Mouse (Mus musculus): ENCODE data around the gene Pagr1a. TPM values are rescaled to one million over a fixed set of nuclear protein-coding genes. Genes with fewer than 3 reads are reported as not detected.

Gene Pagr1a
- polyA plus RNA-seq, 1 experiment from 2014 or later: 53.7 TPM

GRCm38 (mm10) chr7:127020031-127020430, 2.9 kb upstream of the Pagr1a start:
- Histone ChIP-seq H3K9me3 (no peaks in the 10 kb centered on the region), H3K9ac (peak overlapping the region; percentile 83), H3K36me3 (peaks cover 41% of the 10 kb centered on the region), H3K4me3 (peak overlapping the region; percentile 72), H3K27ac (peak overlapping the region; percentile 96), H3K27me3 (no peaks in the 10 kb centered on the region), H3K4me2 (peak overlapping the region; percentile 92), H3K4me1 (peaks cover 85% of the 10 kb centered on the region)
- WGBS: 47% methylated on average over 3 of the region's 3 CpGs
- no peak for ATAC-seq (ENCODE audit: insufficient number of reproducible peaks, insufficient read depth, low FRiP score, low TSS enrichment, low read depth)

- peak overlapping the region; percentile 96 for H3K27ac ChIP-seq
- H3K9ac ChIP-seq: peak overlapping the region; percentile 83
- peaks cover 41% of the 10 kb centered on the region for H3K36me3 ChIP-seq
- no peak for ATAC-seq (ENCODE audit: insufficient number of reproducible peaks, insufficient read depth, low FRiP score, low TSS enrichment, low read depth)
- peak overlapping the region; percentile 72 for H3K4me3 ChIP-seq
- no peaks in the 10 kb centered on the region for H3K9me3 ChIP-seq
- 61% methylated on average over 14 of the region's 14 CpGs for WGBS
- peak overlapping the region; percentile 92 for H3K4me2 ChIP-seq
- peaks cover 85% of the 10 kb centered on the region for H3K4me1 ChIP-seq
- H3K27me3 ChIP-seq: no peaks in the 10 kb centered on the region
Measured at GRCm38 (mm10) chr7:127019306-127019960, 2.3 kb upstream of the Pagr1a start.

DNA sequence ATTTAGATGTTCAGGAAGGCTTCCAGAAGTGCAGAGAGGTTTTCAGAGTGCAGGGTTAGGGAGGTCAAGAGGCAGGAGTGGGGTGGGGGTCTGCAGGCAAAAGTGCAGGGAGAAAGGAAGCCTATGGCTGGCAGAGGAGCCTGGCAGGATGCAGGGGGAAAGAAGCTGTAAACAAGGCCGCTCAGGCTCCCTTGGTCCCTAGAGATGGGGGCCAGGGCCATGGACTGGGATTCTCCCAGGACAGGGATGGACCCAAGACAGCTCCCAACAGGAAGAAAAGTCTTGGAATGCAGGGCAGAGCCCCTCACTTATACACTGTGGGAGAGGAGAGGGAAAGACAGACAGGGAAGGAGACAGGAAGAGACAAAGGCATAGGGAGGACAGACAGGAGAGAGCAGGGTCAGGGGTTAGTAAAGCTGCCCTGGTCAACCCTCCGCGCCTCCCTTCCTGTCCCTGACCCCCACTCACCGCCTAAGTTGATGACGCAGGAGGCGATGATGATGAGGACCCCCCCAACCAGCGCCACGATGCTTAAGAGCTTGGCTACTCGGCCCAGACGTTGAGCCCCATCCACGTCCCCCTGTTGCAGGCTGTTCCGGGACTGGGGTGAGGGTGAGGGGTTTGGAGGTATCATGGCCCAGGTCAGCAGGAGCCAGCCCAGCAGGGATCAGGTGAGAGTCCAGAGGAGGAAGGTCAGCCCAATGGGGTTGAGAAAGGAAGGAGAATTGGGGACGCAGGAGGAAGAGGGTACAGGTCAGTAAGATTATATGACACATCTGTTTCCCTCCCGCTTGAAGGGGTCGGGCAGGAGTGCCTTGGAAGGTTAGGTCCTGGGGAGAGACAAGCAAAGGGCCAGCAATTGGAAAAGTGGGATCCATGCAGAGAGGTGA, 1.5 kb upstream of the Pagr1a start:
- H3K4me1 ChIP-seq: peaks cover 82% of the 10 kb centered on the region
- WGBS: 68% methylated on average over 15 of the region's 15 CpGs
- peak overlapping the region; percentile 83 for H3K9ac ChIP-seq
- no peaks in the 10 kb centered on the region for H3K9me3 ChIP-seq
- H3K36me3 ChIP-seq: peaks cover 41% of the 10 kb centered on the region
- H3K27me3 ChIP-seq: no peaks in the 10 kb centered on the region
- no peak for ATAC-seq (ENCODE audit: insufficient number of reproducible peaks, insufficient read depth, low FRiP score, low TSS enrichment, low read depth)
- peak overlapping the region; percentile 92 for H3K4me2 ChIP-seq
- H3K27ac ChIP-seq: peak overlapping the region; percentile 96
- H3K4me3 ChIP-seq: peak overlapping the region; percentile 72

DNA sequence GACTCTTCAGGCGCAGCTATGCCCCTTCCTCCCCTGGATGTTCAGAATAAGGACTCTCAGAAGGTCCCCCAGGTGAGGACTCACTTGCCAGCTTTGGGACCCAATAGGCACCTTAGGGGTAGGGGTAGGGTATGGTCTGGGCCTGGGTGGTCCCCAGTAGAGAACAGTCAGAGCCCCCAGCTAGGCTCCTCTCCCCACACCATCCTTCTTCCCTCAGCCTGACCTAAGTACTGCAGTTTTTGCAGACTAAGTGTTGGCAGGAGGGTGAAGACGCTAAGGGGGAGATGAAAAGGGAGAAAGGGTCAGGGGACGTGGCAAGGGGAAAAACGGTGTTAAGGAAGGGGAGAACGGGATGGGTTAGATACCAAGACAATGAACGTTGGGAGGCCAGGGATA, 796 bp upstream of the Pagr1a start:
- peak overlapping the region; percentile 83 for H3K9ac ChIP-seq
- peak overlapping the region; percentile 72 for H3K4me3 ChIP-seq
- H3K4me2 ChIP-seq: peak overlapping the region; percentile 92
- no peaks in the 10 kb centered on the region for H3K9me3 ChIP-seq
- H3K27ac ChIP-seq: peak overlapping the region; percentile 96
- H3K4me1 ChIP-seq: peaks cover 75% of the 10 kb centered on the region
- ATAC-seq (ENCODE audit: insufficient number of reproducible peaks, insufficient read depth, low FRiP score, low TSS enrichment, low read depth): no peak
- peaks cover 41% of the 10 kb centered on the region for H3K36me3 ChIP-seq
- WGBS: 60% methylated on average over 6 of the region's 6 CpGs
- no peaks in the 10 kb centered on the region for H3K27me3 ChIP-seq

GRCm38 (mm10) chr7:127016486-127016938, 640 bp downstream of the Pagr1a start:
- Histone ChIP-seq H3K4me2 (peak overlapping the region; percentile 92), H3K27me3 (no peaks in the 10 kb centered on the region), H3K4me3 (peak overlapping the region; percentile 72), H3K9me3 (no peaks in the 10 kb centered on the region), H3K4me1 (peaks cover 61% of the 10 kb centered on the region), H3K27ac (peak overlapping the region; percentile 96), H3K9ac (peak overlapping the region; percentile 93), H3K36me3 (peaks cover 45% of the 10 kb centered on the region)
- ATAC-seq (ENCODE audit: insufficient number of reproducible peaks, insufficient read depth, low FRiP score, low TSS enrichment, low read depth): 0 out of 2 replicates have a peak, but pooled peaks have one; percentile 15
- under 1% methylated on average over 22 of the region's 22 CpGs for WGBS

DNA sequence TGATC, 869 bp downstream of the Pagr1a start, which contains the start of gene Pagr1b:
TSS of gene Pagr1b (minus strand) at position 4 of the 5 bp plus-strand sequence.
- peak within 1 kb of the TSS; percentile 96 for H3K27ac ChIP-seq
- peak within 1 kb of the TSS; percentile 72 for H3K4me3 ChIP-seq
- no peaks in the 10 kb centered on the region for H3K27me3 ChIP-seq
- H3K9ac ChIP-seq: peak within 1 kb of the TSS; percentile 93
- no peaks in the 10 kb centered on the region for H3K9me3 ChIP-seq
- H3K4me1 ChIP-seq: peaks cover 58% of the 10 kb centered on the region
- peaks cover 47% of the 10 kb centered on the region for H3K36me3 ChIP-seq
- ATAC-seq (ENCODE audit: insufficient number of reproducible peaks, insufficient read depth, low FRiP score, low TSS enrichment, low read depth): no peak
- peak within 1 kb of the TSS; percentile 92 for H3K4me2 ChIP-seq

DNA sequence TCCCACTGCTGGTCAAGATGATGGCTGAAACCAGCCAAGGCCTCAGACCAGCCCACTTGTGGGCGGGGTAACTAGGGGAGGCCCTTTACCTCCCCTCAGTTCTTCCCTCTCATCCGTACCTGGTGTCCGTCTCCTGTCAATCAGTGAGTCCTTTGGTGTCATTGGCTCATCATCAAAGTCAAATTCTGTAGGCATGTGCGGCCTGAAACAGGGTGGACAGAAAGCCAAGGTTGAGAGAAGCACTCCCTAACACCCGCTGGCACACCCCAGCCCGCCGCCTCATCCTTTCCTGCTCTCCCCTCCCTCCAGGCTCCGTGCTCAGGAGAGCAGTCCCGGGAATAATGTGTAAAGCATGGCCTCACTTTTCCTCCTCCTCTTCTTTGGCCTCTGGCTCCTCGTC, 1.1 kb downstream of the Pagr1a start:
- 2% methylated on average over 10 of the region's 10 CpGs for WGBS
- Histone ChIP-seq H3K27ac (peak overlapping the region; percentile 96), H3K9ac (peak overlapping the region; percentile 93), H3K36me3 (peaks cover 49% of the 10 kb centered on the region), H3K4me2 (peak overlapping the region; percentile 92), H3K9me3 (no peaks in the 10 kb centered on the region), H3K27me3 (no peaks in the 10 kb centered on the region), H3K4me3 (peak overlapping the region; percentile 72), H3K4me1 (peaks cover 56% of the 10 kb centered on the region)
- no peak for ATAC-seq (ENCODE audit: insufficient number of reproducible peaks, insufficient read depth, low FRiP score, low TSS enrichment, low read depth)

GRCm38 (mm10) chr7:127014993-127015392, 2.2 kb downstream of the Pagr1a start:
- Histone ChIP-seq H3K4me3 (peak overlapping the region; percentile 72; the same call in 1 of the 2 replicates), H3K9me3 (no peaks in the 10 kb centered on the region), H3K27ac (no peak overlapping the region), H3K9ac (peak overlapping the region; percentile 93), H3K4me2 (peak overlapping the region; percentile 92), H3K4me1 (peaks cover 49% of the 10 kb centered on the region), H3K36me3 (peaks cover 54% of the 10 kb centered on the region), H3K27me3 (no peaks in the 10 kb centered on the region)
- ATAC-seq (ENCODE audit: insufficient number of reproducible peaks, insufficient read depth, low FRiP score, low TSS enrichment, low read depth): no peak
- 91% methylated on average over 12 of the region's 12 CpGs for WGBS

DNA sequence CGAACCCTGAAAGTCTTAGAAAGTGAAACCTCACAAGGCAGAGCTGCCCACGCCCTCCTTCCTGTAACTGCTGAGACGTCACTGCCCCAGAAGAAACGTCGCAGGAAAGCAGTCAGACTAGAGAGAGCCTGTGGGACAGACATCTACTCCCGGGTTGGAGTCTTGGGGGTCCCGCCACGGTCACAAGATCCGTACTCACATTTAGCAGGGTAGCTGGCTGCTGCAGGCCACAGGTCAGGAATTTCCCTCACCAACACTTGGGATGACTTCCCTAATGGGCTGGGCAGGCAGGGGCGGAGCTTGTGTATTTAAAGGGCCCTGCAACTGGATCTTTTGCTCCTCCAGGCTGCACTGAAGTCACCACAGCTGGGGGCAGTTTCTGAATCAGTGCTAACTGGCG, 2.8 kb downstream of the Pagr1a start, which contains the start of gene Mvp:
TSS of gene Mvp (minus strand) at position 302 of the 400 bp plus-strand sequence.
- H3K4me3 ChIP-seq: peak within 1 kb of the TSS; percentile 72
- H3K27me3 ChIP-seq: no peaks in the 10 kb centered on the region
- peak within 1 kb of the TSS; percentile 92 for H3K4me2 ChIP-seq
- WGBS: 52% methylated on average over 11 of the region's 11 CpGs
- peak within 1 kb of the TSS; percentile 96; the same call in 1 of the 2 replicates for H3K27ac ChIP-seq
- H3K4me1 ChIP-seq: peaks cover 42% of the 10 kb centered on the region
- H3K36me3 ChIP-seq: peaks cover 54% of the 10 kb centered on the region
- H3K9me3 ChIP-seq: no peaks in the 10 kb centered on the region
- peak within 1 kb of the TSS; percentile 93 for H3K9ac ChIP-seq
- ATAC-seq (ENCODE audit: insufficient number of reproducible peaks, insufficient read depth, low FRiP score, low TSS enrichment, low read depth): no peak

DNA sequence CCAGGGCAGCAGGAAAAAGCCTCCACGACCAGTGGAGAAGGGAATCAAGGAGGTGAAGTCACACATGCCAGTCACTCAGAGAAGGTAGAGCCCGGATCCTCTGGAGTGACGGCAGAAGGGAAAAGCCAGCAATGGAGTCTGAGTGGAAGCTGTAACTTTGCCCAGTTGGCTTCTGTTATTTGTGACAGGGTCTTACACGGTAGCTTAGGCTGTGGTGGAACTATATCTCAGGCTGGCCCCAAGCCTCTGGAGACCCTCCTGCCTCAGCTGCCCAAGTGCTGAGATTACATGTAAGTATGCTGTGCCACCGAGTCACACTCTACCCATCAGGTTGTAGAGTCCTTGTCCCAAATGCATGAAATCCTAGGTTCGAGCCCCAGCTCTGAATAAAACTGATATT, 3.8 kb downstream of the Pagr1a start:
- no peaks in the 10 kb centered on the region for H3K27me3 ChIP-seq
- H3K4me3 ChIP-seq: no peak overlapping the region
- no peak for ATAC-seq (ENCODE audit: insufficient number of reproducible peaks, insufficient read depth, low FRiP score, low TSS enrichment, low read depth)
- H3K9me3 ChIP-seq: no peaks in the 10 kb centered on the region
- H3K36me3 ChIP-seq: peaks cover 54% of the 10 kb centered on the region
- no peak overlapping the region for H3K27ac ChIP-seq
- no peak overlapping the region for H3K9ac ChIP-seq
- WGBS: 95% methylated on average over 6 of the region's 6 CpGs
- H3K4me1 ChIP-seq: peaks cover 38% of the 10 kb centered on the region
- H3K4me2 ChIP-seq: no peak overlapping the region

DNA sequence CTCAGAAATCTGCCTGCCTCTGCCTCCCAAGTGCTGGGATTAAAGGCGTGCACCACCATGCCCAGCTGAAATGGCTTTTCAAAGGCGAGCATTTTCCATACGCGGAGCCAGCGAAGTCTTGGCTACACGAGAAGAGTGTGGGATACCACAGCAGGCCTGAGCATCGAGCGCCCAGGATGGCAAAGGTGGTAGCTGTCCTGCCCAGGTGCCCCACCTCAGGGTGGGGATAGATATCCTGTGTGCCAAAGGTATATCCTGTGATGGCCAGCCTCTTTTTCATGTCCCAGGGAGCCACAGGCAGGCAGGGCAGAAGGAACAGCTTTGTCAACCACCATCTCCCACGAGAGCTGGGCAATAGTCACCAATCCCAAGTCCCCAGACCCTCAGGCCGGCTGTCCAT, 4.3 kb downstream of the Pagr1a start:
- H3K36me3 ChIP-seq: peaks cover 54% of the 10 kb centered on the region
- no peaks in the 10 kb centered on the region for H3K9me3 ChIP-seq
- H3K4me1 ChIP-seq: peaks cover 35% of the 10 kb centered on the region
- no peak overlapping the region for H3K4me3 ChIP-seq
- no peak overlapping the region for H3K9ac ChIP-seq
- H3K27me3 ChIP-seq: no peaks in the 10 kb centered on the region
- no peak overlapping the region for H3K4me2 ChIP-seq
- no peak for ATAC-seq (ENCODE audit: insufficient number of reproducible peaks, insufficient read depth, low FRiP score, low TSS enrichment, low read depth)
- no peak overlapping the region for H3K27ac ChIP-seq
- WGBS: 95% methylated on average over 10 of the region's 10 CpGs

GRCm38 (mm10) chr7:127012374-127012773, 4.8 kb downstream of the Pagr1a start:
- 91% methylated on average over 6 of the region's 6 CpGs for WGBS
- H3K4me1 ChIP-seq: peaks cover 31% of the 10 kb centered on the region
- no peaks in the 10 kb centered on the region for H3K27me3 ChIP-seq
- H3K9me3 ChIP-seq: no peaks in the 10 kb centered on the region
- H3K4me3 ChIP-seq: no peak overlapping the region
- no peak overlapping the region for H3K9ac ChIP-seq
- no peak overlapping the region for H3K27ac ChIP-seq
- H3K4me2 ChIP-seq: no peak overlapping the region
- ATAC-seq (ENCODE audit: insufficient number of reproducible peaks, insufficient read depth, low FRiP score, low TSS enrichment, low read depth): no peak
- peaks cover 54% of the 10 kb centered on the region for H3K36me3 ChIP-seq
